Mouse (Mus musculus): ENCODE results near the gene Pdlim1. TPM values are rescaled to one million over a fixed set of nuclear protein-coding genes. Genes with fewer than 3 reads are reported as not detected.
"Not testable (repeated sequence)": the region's sequence is repeated elsewhere in the genome, so short reads cannot be mapped to it uniquely, and the experiment has no call there.

Gene Pdlim1
- polyA plus RNA-seq, 1 experiment: 29.5 TPM

GRCm38 (mm10) chr19:40232560-40232959 lies 39.1 kb downstream of the Pdlim1 start:
- Histone ChIP-seq H3K4me3 (ENCODE audit: insufficient read depth, low read length) (no peak overlapping the region), H3K4me1 (ENCODE audit: control insufficient read depth, insufficient read depth, low read length) (no peaks in the 10 kb centered on the region), H3K27ac (ENCODE audit: insufficient read depth, low read length) (no peak overlapping the region)
- TF ChIP-seq CTCF (IDR thresholded peaks at IDR 0.05; ENCODE audit: extremely low read depth, insufficient read depth, low read length) (no peak), POLR2A (IDR thresholded peaks at IDR 0.05; ENCODE audit: extremely low read depth, insufficient read depth, low read length) (no peak)

GRCm38 (mm10) chr19:40231825-40232541 lies 39.7 kb downstream of the Pdlim1 start:
- TF ChIP-seq POLR2A (IDR thresholded peaks at IDR 0.05; ENCODE audit: extremely low read depth, insufficient read depth, low read length): no peak
- no peak for TF ChIP-seq CTCF (IDR thresholded peaks at IDR 0.05; ENCODE audit: extremely low read depth, insufficient read depth, low read length)
- H3K4me3 ChIP-seq (ENCODE audit: insufficient read depth, low read length): no peak overlapping the region
- no peak overlapping the region for H3K27ac ChIP-seq (ENCODE audit: insufficient read depth, low read length)
- no peaks in the 10 kb centered on the region for H3K4me1 ChIP-seq (ENCODE audit: control insufficient read depth, insufficient read depth, low read length)

- H3K27ac ChIP-seq (ENCODE audit: insufficient read depth, low read length): no peak overlapping the region
- H3K4me3 ChIP-seq (ENCODE audit: insufficient read depth, low read length): no peak overlapping the region
- H3K4me1 ChIP-seq (ENCODE audit: control insufficient read depth, insufficient read depth, low read length): no peaks in the 10 kb centered on the region
- TF ChIP-seq CTCF (IDR thresholded peaks at IDR 0.05; ENCODE audit: extremely low read depth, insufficient read depth, low read length) (no peak), POLR2A (IDR thresholded peaks at IDR 0.05; ENCODE audit: extremely low read depth, insufficient read depth, low read length) (no peak)
Measured at GRCm38 (mm10) chr19:40231074-40231738, 40.4 kb downstream of the Pdlim1 start.

- Histone ChIP-seq H3K4me3 (ENCODE audit: insufficient read depth, low read length) (no peak overlapping the region), H3K27ac (ENCODE audit: insufficient read depth, low read length) (no peak overlapping the region), H3K4me1 (ENCODE audit: control insufficient read depth, insufficient read depth, low read length) (no peaks in the 10 kb centered on the region)
- TF ChIP-seq CTCF (IDR thresholded peaks at IDR 0.05; ENCODE audit: extremely low read depth, insufficient read depth, low read length) (no peak), POLR2A (IDR thresholded peaks at IDR 0.05; ENCODE audit: extremely low read depth, insufficient read depth, low read length) (no peak)
Measured at GRCm38 (mm10) chr19:40226516-40227151, 45.0 kb downstream of the Pdlim1 start.

- no peak overlapping the region for H3K4me3 ChIP-seq (ENCODE audit: insufficient read depth, low read length)
- no peaks in the 10 kb centered on the region for H3K4me1 ChIP-seq (ENCODE audit: control insufficient read depth, insufficient read depth, low read length)
- TF ChIP-seq POLR2A (IDR thresholded peaks at IDR 0.05; ENCODE audit: extremely low read depth, insufficient read depth, low read length) (no peak), CTCF (IDR thresholded peaks at IDR 0.05; ENCODE audit: extremely low read depth, insufficient read depth, low read length) (no peak)
- H3K27ac ChIP-seq (ENCODE audit: insufficient read depth, low read length): no peak overlapping the region
Measured at GRCm38 (mm10) chr19:40225761-40226110, 45.9 kb downstream of the Pdlim1 start.

GRCm38 (mm10) chr19:40225102-40225760 lies 46.4 kb downstream of the Pdlim1 start:
- TF ChIP-seq CTCF (IDR thresholded peaks at IDR 0.05; ENCODE audit: extremely low read depth, insufficient read depth, low read length) (peak; percentile 84), POLR2A (IDR thresholded peaks at IDR 0.05; ENCODE audit: extremely low read depth, insufficient read depth, low read length) (no peak)
- H3K4me1 ChIP-seq (ENCODE audit: control insufficient read depth, insufficient read depth, low read length): no peaks in the 10 kb centered on the region
- H3K4me3 ChIP-seq (ENCODE audit: insufficient read depth, low read length): no peak overlapping the region
- no peak overlapping the region for H3K27ac ChIP-seq (ENCODE audit: insufficient read depth, low read length)

- H3K27ac ChIP-seq (ENCODE audit: insufficient read depth, low read length); H3K4me1 ChIP-seq (ENCODE audit: control insufficient read depth, insufficient read depth, low read length); H3K4me3 ChIP-seq (ENCODE audit: insufficient read depth, low read length): not testable (repeated sequence)
Measured at GRCm38 (mm10) chr19:40222307-40222706, 49.3 kb downstream of the Pdlim1 start.

- H3K27ac ChIP-seq (ENCODE audit: insufficient read depth, low read length): no peak overlapping the region
- H3K4me3 ChIP-seq (ENCODE audit: insufficient read depth, low read length): no peak overlapping the region
- H3K4me1 ChIP-seq (ENCODE audit: control insufficient read depth, insufficient read depth, low read length): no peaks in the 10 kb centered on the region
- TF ChIP-seq CTCF (IDR thresholded peaks at IDR 0.05; ENCODE audit: extremely low read depth, insufficient read depth, low read length) (no peak), POLR2A (IDR thresholded peaks at IDR 0.05; ENCODE audit: extremely low read depth, insufficient read depth, low read length) (no peak)
Measured at GRCm38 (mm10) chr19:40220878-40221277, 50.8 kb downstream of the Pdlim1 start.

GRCm38 (mm10) chr19:40202947-40203346 lies 68.7 kb downstream of the Pdlim1 start:
- H3K4me3 ChIP-seq (ENCODE audit: insufficient read depth, low read length); H3K27ac ChIP-seq (ENCODE audit: insufficient read depth, low read length); H3K4me1 ChIP-seq (ENCODE audit: control insufficient read depth, insufficient read depth, low read length): not testable (repeated sequence)

GRCm38 (mm10) chr19:40190596-40190995 lies 81.0 kb downstream of the Pdlim1 start:
- TF ChIP-seq POLR2A (IDR thresholded peaks at IDR 0.05; ENCODE audit: extremely low read depth, insufficient read depth, low read length): no peak
- no peak for TF ChIP-seq CTCF (IDR thresholded peaks at IDR 0.05; ENCODE audit: extremely low read depth, insufficient read depth, low read length)
- Histone ChIP-seq H3K27ac (ENCODE audit: insufficient read depth, low read length) (no peak overlapping the region), H3K4me1 (ENCODE audit: control insufficient read depth, insufficient read depth, low read length) (no peaks in the 10 kb centered on the region), H3K4me3 (ENCODE audit: insufficient read depth, low read length) (no peak overlapping the region)
